Mouse (Mus musculus): Measurements from ENCODE around the gene Stom. TPM values are rescaled to one million over a fixed set of nuclear protein-coding genes. Genes with fewer than 3 reads are reported as not detected.

The Stom gene
- polyA plus RNA-seq, 1 experiment from 2014 or later = 17.6 TPM

- Histone ChIP-seq H3K36me3 (ENCODE audit: control insufficient read depth, insufficient read depth, low read length) (no peaks in the 10 kb centered on the region), H3K4me1 (ENCODE audit: control insufficient read depth, insufficient read depth, low read length) (no peaks in the 10 kb centered on the region), H3K27me3 (ENCODE audit: control insufficient read depth, insufficient read depth, low read depth, low read length) (no peaks in the 10 kb centered on the region), H3K4me3 (ENCODE audit: low read depth, low read length) (no peak overlapping the region), H3K9me3 (replicated peaks; ENCODE audit: control insufficient read depth, low read length, poor library complexity, severe bottlenecking) (no peaks in the 10 kb centered on the region), H3K4me2 (ENCODE audit: low read length) (no peak overlapping the region), H3K9ac (ENCODE audit: low read depth, low read length) (no peak overlapping the region), H3K27ac (ENCODE audit: low read length) (no peak overlapping the region)
- ATAC-seq = no peak
- 78% methylated on average over 1 of the region's 1 CpGs for WGBS
Observed at GRCm38 (mm10) chr2:35264095-35264494, 72.7 kb downstream of the Stom start.

Other genes starting within 250 kb of the Stom start
- gene AI182371, start 235.4 kb downstream of the Stom start, polyA plus RNA-seq (2015; fragmentation: Nextera tagmentation; extraction: Ambion mirVana) = 0.41 and 0.80 TPM in 2 replicates
- gene Cntrl, start 227.5 kb downstream of the Stom start, polyA plus RNA-seq (2015; fragmentation: Nextera tagmentation; extraction: Ambion mirVana) = 10.6 TPM in 2 replicates
- gene Rab14, start 135.9 kb downstream of the Stom start, polyA plus RNA-seq (2015; fragmentation: Nextera tagmentation; extraction: Ambion mirVana) = 470 and 473 TPM in 2 replicates
- 18.0 and 20.5 TPM in 2 replicates for gene Gsn, start 80.6 kb downstream of the Stom start, polyA plus RNA-seq (2015; fragmentation: Nextera tagmentation; extraction: Ambion mirVana)
- gene 4930568D16Rik, start 30.8 kb upstream of the Stom start, polyA plus RNA-seq (2015; fragmentation: Nextera tagmentation; extraction: Ambion mirVana) = not detected in 2 replicates
- not detected in 2 replicates for gene 4930402F06Rik, start 60.2 kb upstream of the Stom start, polyA plus RNA-seq (2015; fragmentation: Nextera tagmentation; extraction: Ambion mirVana)
- gene Ggta1, start 126.3 kb upstream of the Stom start, polyA plus RNA-seq (2015; fragmentation: Nextera tagmentation; extraction: Ambion mirVana) = 6.1 and 6.4 TPM in 2 replicates
- 33.2 and 46.1 TPM in 2 replicates for gene Dab2ip, start 221.3 kb upstream of the Stom start, polyA plus RNA-seq (2015; fragmentation: Nextera tagmentation; extraction: Ambion mirVana)

Measured in midbrain, embryonic 16.5 days (tissue).